Mouse (Mus musculus) adrenal gland, adult (tissue): Measurements from ENCODE around the gene Foxp1.

ENCODE experiments used
- DNase-seq, 2 experiments: peaks; one replicate each; pipeline ENCODE4 v3.0.0; 2022 to 2023; ENCODE audit warnings: low spot score in 1 of 2; ENCODE audit not compliant: inconsistent age in 2 of 2

Foxp1 gene

DNA sequence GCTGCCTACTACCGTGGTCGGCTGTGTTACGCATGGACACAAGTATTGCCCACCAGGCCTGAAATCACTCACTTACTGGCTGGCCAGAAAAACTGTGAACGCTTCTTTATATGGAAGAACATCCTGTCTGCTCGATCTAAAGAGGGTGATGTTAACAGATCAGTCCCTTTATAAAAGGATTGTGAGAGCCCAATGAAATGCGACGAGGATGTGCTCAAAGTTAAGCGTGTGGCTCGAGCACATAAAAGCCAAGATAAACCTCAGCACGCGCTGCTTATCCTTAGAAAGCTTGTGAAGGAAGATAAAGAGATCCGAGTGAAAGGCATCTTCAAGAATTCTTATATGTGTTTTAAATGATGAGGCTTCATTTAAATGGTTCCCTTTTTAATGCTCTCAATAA, 126.8 kb downstream of the Foxp1 start:
- no peak for DNase-seq

DNA sequence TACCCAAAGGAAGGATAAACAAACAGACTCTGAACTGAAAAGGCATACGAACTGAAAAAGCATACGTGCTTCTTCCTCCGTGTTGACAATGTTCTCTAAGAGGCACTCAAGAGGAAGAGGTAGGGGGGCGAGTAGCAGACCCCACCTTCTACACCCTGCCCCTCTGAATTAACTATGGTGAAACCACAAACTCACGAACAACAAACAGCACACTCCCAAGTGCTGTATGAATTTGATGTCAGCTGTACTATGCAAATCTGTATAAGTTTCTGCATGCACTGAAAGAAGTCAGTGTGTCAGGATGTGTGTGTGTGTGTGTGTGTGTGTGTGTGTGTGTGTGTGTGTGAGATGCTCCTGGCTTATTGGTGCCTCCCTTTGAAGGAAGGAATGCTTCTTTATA, 127.7 kb downstream of the Foxp1 start:
- DNase-seq, result no peak

DNA sequence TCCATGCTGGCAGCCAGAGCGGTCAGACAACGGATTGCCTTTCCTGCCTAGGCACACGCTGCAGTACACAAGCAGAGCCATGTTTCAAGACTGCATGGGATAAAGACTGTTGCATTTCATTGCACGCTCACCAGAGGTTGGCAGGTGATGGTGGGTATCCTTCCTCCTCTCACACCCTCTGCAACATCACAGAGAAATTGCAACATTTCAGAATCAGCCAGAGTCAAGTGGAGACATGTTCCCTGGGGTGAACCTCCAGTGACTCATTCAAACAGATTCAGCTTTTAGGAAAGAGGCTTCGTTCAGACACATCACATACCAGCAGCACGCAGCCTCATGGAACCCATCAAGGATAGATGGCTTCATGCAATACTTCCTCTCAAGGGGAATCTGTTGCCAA, 130.0 kb downstream of the Foxp1 start:
- DNase-seq, result no peak

DNA sequence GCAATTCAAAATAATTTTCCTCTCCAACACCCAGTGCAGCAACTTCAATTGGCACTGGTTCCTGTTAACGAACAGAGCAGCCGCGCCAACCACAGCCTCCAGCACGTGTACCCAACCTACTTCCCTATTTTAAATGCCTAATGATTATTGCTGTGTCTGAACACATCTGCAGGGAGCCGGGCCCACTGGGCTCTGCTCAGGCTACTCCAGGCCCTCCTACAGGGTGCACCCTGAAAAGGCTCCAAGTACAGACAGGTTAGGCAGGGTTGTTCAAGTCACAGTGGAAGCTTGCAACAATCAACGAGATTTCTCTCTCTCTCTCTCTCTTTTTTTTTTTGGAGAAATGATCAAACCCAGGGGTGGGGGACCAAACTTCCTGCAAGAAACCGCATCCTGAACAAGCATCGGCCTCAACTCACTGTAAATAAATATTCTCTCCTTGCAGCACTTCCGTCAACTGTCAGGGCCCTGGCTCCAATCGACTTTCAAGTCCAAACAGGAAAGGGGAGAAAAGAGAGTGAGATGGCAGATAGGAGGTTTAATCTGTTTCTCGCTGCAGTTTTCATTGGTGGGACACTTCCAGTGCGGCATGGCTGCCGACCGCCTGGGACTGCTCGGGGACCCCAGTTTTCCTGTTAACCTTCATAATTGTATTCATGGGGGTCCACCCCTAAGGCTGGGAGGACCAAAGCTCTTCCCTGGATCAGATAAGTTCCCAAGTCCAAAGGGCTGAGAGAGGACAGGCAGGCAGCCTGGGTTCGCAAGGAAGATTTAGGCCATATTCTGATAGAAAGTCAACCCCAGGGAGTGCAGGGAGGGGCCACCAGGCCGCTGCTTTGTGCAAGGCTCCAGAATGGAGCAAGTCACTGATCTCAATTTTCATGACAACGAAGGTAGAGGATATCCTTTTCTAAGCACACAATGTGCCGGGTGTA, 133.5 kb downstream of the Foxp1 start:
- DNase-seq, result peak; percentile 26 to 52

DNA sequence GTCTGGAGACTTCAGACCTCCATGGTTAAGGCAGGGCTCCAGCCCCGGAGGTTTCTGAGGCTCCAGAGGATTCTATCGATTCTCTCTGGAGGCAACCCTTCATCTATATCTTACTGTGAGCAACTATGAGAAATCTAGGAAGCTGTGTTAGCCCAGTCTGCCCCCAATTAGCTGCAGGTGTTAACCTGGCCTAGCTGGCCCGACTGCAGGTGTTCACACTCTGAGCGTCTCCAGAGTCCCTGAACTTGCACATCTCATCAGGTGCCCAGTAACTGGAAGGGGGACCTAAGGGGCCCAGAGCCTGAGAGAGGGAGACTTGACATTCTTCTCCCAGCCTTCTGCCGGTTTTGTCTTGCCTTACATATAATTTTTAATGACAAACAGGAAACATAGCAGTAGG, 134.5 kb downstream of the Foxp1 start:
- DNase-seq, result no peak

DNA sequence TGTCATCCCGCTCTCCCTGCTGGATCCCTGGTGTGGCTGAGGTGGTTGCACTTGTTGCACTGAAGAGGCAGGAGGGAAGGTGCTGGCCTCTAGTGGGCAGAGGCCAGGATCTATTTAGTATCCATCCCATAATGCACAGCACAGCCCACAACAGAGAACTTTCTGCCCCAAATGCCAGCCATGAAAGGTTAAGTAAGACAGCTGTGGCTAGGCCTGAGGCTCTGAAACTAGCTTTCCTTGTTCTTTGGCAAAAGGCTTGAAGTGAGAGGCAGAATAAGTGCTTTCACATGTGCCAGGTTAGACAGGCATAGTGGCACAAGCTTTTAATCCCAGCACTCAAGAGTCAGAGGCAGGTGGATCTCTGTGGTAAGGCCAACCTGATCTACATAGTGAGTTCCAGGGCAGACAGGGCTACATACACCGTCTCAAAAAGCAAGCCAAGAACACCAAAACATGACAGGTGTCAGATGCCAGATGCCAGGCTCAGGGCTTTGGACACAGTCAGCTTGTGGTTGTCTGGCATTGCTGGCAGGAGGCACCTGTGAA, 137.4 kb downstream of the Foxp1 start:
- peak; percentile 38 to 66 for DNase-seq

DNA sequence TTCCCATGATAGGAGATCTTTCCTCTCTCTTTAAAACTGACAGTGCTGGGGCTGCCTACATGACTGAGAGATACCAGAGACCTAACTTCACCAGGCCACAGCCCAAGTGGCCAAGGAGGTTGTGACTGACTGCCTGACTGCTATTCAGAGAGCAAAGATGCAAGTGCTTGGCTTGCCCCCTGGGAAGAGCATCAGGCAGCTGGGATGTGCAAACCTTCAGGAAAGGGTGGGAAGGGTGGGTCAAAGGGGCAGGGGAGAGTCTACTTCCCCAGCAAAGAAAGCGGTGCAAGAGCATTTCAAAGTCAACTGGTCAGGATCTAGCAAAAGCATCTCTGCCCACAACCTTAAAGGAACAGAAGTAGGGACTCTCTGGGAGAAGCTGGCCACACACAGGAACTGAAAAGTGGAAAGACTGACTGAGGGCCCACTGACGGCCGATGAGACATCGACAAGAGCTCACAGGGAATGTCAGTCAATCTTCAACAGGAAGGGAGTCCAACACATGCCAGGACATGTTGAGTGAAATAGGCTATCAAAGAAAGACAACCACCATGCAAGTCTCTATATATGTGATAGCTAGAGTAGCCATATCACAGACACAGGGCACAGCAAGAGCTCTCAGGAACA, 138.6 kb downstream of the Foxp1 start:
- DNase-seq, result no peak

DNA sequence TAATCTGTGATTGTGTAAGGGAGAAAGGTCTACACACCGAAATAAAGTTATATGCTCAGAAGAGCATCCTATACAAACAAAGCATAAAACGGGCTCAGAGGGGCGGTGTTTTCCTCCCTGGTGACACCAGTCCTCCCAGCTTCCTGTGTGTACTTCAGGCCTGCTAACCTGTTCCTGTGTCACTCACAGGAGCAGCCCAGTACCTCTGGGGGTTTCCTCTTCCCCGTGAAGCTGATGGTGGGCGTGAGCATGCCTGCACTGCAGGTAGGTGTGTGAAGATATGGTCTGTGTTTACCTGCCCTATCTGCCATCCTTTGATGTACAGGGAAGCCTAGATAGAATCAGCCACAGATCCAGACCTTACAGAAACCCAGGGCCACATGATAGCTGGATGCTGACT, 142.4 kb downstream of the Foxp1 start:
- DNase-seq, result no peak

DNA sequence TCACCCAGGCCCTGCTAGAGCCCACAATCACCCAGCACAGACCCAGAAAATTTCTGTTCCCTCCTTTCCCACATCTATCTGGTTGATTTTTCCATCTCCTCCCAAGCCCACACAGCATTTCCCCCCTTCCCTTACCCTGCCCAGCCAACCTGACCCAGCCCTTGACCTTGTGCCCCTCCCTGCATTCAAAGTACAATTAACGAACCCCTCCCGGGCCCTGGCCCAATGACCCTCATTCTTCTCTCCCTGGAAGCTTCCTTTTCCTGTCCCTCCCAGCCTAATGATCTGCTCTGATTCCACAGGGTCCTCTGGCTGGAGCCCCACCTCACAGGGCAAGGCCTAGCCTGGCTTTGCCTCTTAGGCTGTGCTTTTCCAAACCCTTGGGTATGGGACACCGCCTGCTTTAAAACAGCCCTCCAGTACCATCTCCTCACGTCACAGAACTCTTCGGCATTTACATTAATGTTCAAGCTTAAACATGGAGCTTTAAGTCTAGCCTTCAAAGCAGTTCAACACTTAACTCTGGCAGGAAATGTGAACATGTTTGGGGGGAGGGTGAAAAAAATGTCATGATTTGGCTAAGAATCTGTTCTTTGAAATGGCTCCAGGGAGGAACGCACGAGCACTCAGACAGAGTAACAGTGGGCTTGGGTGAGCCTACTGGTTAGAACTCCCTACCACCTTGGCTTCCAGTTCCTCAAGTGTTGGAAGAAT, 143.4 kb downstream of the Foxp1 start:
- peak; percentile 39 to 67 for DNase-seq

DNA sequence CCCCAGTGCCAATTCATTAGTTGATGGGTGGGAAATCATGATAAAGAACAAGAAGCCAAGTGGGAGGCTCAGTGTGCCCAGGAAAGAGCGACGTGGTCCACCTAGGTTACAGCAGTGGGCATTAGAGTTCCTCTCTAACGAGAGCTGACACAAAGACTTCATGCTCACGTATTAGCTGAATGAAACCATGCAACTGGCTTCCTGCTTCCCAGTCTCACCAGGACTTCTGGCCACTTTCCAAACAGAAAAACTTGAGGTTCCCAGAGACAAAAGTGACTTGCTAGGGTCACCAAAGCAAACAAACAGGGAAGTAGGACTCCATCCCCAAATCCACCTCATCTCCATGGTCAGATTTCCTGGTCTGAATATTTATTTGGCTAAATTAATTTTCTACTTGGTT, 144.8 kb downstream of the Foxp1 start:
- DNase-seq, result no peak

DNA sequence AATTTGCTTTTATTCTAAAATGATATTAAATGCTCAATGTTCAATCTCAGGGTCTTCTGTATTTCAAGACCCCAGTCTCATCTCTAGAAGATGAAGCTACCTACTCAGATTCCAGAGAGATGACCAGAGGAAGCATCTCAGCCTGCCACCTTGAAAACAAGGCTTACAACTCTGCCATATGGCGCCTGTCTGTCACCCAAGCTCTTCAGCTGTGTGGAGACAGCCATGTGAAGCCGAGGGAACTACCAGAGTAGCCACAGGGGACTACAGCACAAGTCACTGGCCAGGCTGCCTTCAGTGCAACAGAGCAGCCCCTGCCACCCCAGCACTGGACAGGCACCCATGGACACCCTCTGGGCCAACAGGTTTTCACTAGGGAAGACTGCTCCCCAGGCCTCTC, 145.4 kb downstream of the Foxp1 start:
- DNase-seq, result no peak

DNA sequence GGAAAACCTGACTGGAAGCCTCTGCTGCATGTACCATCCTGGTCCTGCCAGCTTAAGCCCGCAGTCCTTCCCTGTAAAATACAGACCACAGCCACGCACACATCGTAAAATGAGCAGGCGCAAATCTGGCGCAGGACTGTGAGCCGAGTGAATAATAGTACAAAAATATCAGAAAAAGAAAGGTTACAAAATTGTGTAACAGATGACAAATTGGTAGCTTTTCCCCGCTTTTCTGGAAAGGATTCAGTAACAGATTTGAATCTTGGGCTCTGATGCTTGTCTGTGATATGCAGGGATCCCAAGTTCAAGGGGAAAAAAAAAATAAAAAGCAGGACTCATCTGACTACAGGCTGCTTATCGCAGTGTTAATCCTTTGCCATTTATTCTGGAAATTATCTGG, 145.8 kb downstream of the Foxp1 start:
- no peak for DNase-seq

DNA sequence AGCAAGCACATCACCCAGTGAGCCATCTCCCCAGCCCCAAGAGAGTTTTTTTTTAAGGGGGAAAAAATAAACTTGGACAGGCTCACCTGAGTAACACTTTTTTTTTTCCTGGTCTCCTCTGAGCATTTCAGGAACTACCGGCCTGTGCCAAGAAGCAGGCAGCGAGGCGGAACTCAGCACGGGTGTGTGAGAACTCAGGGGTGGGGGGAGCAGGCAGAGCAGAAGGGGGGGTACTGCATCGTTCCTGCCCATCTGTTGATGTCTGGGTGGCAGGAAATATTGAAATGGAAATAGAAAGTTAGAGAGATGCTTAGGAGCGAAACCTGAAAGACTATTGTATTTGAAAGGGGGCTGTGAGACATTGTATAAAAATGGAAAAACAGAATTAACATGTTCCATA, 146.7 kb downstream of the Foxp1 start:
- DNase-seq, result no peak

DNA sequence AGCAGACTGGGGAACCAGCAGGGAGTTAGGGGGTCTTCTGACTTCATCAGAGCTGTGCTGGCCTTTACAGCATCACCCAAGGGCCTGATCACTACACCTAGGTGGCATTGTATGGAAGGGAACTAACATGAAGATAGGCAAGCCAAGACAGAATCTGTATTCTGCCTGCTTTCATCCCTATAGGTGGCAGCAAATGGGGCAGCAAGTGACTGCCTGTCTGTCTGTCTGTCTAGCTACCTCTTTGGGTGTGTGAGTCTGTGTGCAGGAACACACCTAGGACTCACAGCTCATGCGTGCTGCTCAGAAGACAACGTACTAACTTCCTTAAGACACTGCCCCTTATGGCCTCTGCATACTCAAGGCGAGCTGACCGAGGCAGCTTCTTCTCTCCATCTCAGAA, 147.1 kb downstream of the Foxp1 start:
- DNase-seq, result no peak

DNA sequence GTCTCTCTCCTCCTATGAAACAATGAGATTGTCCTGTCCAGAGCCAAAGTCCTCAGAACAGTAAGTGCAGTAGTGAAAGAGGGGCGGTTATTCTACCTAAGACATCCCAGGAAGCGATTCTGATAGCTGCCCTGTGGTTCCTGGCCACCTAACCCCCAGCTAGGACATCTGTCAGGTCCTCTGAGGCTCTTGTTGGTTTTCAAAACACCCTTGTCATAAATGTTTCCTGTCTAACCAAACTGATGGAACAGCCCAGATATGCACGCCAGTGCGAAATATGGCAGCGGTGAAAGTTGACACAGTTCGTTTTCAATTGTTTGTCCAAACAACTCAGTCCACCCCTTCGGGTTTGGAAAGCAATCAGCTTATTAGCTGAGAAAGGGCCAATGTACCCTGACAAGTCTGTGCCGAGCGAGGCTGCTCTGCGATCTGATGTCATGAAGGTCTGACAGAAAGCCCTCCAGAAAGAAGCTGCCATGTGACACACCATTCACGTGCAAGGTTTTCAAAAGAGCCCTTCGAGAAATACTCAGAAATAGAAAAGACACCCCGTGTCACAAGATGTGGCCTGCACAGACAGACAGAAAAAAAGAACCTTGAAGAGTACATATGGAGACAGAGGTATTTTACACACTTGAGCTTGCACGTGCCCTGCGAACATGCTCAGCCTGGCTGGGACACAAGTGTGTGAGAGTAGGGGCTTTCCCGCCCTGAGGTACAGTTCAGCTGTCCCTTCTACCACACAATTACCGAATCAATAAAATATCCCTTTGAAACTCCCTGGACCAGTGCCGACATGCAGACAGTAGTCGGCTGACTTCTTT, 147.9 kb downstream of the Foxp1 start:
- no peak for DNase-seq

DNA sequence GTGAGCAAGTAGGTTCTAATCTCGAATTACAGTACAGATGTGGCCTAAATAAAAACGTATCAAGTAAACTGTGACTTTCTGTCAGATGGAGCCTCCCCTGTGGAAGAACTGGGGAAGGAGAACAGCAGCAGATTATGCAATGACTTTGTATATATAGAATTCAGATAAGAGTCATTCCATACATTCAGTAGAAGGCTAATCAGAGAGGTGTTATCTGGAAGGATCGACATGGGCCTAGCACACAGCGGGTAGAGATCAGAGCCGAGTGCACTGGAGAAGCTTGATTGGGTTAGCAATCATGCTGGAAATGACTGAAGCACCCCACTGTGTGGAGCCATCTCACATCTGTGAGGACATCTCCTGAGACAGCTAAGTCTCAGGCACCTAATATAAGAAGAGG, 150.1 kb downstream of the Foxp1 start:
- no peak for DNase-seq

DNA sequence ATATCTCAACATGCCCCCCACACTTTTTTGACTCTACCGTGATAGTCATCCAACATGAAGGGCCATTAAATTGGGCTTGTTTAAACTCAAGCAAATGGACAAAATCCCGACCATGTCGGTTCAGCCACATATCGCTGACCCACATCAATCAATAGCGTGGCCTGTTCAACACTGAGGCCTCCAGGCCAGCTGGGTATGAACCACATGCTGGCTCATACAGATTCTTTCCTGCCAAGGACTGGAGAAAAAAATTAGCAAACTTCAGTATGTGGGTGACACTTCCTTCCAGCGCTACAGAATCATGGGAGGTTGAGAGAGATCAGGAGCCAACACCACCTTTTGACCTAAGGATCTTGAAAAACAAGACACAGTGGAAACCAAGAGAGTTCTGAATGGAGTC, 150.5 kb downstream of the Foxp1 start:
- no peak for DNase-seq

DNA sequence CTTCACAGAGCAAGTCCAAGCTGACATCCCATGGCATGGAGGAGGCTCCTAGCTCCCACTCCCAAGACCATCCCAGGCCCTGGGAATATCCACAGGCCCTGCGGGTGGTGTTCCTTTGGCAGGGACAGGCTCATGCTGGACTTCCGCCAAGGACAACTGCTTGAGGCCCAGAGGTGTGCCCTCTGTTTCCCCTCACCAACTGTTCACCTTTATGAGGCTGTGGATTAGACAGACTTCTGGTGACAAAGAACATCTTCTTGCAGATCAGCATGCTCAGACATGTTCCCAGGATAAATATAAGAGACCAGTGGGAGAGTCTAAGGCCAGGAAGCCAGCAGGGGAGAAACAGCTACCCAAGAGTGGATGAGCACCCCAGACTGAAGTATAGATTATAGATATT, 152.6 kb downstream of the Foxp1 start:
- no peak for DNase-seq

DNA sequence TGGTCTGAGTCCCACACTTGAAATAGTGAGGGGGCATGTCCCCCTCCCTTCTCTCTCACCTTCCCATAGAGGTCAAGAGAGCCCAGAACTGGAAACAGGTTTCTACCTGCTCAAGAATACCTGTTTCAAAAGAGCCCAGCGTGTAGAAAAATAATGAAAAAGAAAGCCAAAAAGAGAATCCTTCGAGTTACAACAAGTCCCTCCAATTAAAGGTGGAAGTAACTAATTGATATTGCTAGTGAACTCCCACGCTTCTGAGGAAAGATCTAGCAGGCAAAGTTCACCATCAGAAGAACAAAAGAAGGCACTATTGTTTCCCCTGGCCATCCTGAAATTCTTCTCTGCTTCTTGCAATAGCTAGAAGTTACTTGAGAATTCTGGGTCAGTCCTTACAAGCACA, 153.4 kb downstream of the Foxp1 start:
- no peak for DNase-seq

DNA sequence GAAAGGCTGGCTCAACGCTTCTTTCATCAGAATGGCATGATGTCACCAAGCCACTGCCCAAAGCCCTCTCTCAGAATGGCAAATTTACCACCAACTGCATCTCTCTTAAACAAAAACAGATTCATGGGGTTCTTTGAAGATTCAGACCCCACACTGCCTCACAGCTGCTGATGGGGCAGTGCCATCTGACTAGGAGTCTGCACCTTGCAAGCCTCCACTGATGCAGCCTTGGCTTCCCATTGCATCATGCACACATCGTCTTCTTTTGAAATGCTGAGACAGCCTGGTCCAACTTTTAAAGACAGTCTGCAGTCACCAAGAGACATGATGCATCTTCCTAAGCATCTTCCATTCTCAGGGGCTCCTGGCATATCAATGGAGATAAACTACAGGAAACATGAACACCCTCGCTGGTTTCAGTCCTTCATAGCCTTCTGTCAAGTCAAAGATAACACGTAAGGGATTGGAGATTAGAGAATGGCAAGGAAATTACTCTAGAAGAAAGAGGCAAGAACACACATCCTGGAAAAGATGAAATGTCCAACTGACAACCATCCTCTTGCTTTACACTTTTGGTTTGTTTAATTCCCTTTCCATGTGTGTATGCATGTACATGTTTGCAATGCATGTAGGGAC, 154.3 kb downstream of the Foxp1 start:
- DNase-seq, result no peak
